Mouse (Mus musculus): ENCODE measurements around the gene Glrp1. TPM values are rescaled to one million over a fixed set of nuclear protein-coding genes. Genes with fewer than 3 reads are reported as not detected.

Glrp1 gene
- polyA plus RNA-seq, 1 experiment = 5.0 TPM

DNA sequence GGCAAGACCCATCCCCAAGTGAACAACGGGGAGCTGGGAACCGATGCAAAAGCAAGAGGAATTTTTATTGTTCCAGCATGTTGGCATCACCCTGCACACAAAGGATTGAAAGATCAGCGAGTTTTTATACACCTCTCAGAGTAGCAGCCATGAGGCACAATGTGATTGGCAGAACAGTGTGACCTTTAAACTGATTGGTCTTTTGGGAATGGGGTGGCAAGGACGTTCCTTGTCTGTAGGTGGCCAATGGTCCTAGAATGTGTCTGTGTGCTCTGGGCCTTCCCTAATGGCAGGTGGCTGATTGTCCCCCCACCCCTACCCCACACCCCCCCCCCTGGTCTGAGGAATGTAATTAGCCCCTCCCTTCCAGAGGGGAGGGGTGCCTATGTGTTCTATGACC, 50.7 kb downstream of the Glrp1 start:
- H3K4me2 ChIP-seq (ENCODE audit: low read depth) = no peak overlapping the region
- no peak for TF ChIP-seq MYOG (IDR thresholded peaks at IDR 0.05; ENCODE audit: control insufficient read depth in 1 of 3, insufficient read depth in 1 of 3, insufficient read length in 2 of 3, low read depth in 2 of 3)
- no peak for TF ChIP-seq POLR2AphosphoS2 (IDR thresholded peaks at IDR 0.05; ENCODE audit: insufficient read length, low read depth)
- TF ChIP-seq TCF3 (IDR thresholded peaks at IDR 0.05; ENCODE audit: insufficient read length, low read depth) = no peak
- TF ChIP-seq SRF (IDR thresholded peaks at IDR 0.05; ENCODE audit: control insufficient read depth, insufficient read length, low read depth) = no peak
- TF ChIP-seq REST (IDR thresholded peaks at IDR 0.05; ENCODE audit: insufficient read depth, insufficient read length) = no peak
- no peak for TF ChIP-seq TCF12 (IDR thresholded peaks at IDR 0.05; ENCODE audit: insufficient read depth, poor library complexity, severe bottlenecking)
- TF ChIP-seq CEBPB (IDR thresholded peaks at IDR 0.05; ENCODE audit: insufficient read depth, poor library complexity, severe bottlenecking) = no peak
- no peak for TF ChIP-seq MAX (IDR thresholded peaks at IDR 0.05; ENCODE audit: low read depth)
- TF ChIP-seq USF1 (IDR thresholded peaks at IDR 0.05; ENCODE audit: low read depth) = no peak
- TF ChIP-seq E2F4 (IDR thresholded peaks at IDR 0.05; ENCODE audit: insufficient read depth) = no peak
- no peak overlapping the region for H3ac ChIP-seq (ENCODE audit: control insufficient read depth, insufficient read length)
- H3K4me3 ChIP-seq = no peak overlapping the region
- H3K36me3 ChIP-seq (ENCODE audit: control insufficient read depth, insufficient read depth) = no peaks in the 10 kb centered on the region
- no peaks in the 10 kb centered on the region for H3K79me2 ChIP-seq (ENCODE audit: control insufficient read depth, insufficient read depth)
- no peaks in the 10 kb centered on the region for H3K27me3 ChIP-seq (ENCODE audit: control insufficient read depth, insufficient read depth, insufficient read length)

DNA sequence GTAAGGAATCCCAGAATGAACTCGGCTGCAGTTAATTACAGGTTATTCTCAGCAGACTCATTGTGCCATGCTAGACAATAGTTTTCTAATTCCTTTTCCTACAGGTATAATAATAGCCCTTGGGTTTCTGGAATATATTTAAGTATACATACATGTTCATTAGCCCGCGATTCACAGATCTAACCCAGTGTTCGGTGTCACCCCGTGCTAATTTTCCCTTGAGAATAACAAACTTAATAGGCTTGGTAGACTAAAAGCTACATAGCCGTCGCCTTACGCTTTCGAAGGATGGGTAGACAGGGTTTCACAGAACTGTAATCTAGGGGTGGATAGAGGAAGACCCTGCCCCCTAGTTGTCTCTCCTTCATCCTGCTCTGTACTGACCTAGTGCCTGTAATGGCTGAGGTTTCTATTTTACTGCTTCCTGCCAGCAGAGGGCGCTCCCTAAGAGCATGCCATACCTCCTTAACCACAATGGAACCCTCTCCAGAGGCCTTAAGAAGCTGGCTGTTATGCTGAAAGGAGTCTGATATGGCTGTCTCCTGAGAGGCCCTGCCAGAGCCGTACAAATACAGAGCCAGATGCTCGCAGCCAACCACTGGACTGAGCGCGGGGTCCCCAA, 53.3 kb downstream of the Glrp1 start:
- Histone ChIP-seq H3K79me2 (ENCODE audit: control insufficient read depth, insufficient read depth) (no peaks in the 10 kb centered on the region), H3K4me3 (no peak overlapping the region), H3K4me2 (ENCODE audit: low read depth) (no peak overlapping the region), H3ac (ENCODE audit: control insufficient read depth, insufficient read length) (no peak overlapping the region), H3K36me3 (ENCODE audit: control insufficient read depth, insufficient read depth) (no peaks in the 10 kb centered on the region), H3K27me3 (ENCODE audit: control insufficient read depth, insufficient read depth, insufficient read length) (no peaks in the 10 kb centered on the region)
- no peak for TF ChIP-seq POLR2A (IDR thresholded peaks at IDR 0.05; ENCODE audit: insufficient read length, low read depth)
- no peak for TF ChIP-seq TCF12 (IDR thresholded peaks at IDR 0.05; ENCODE audit: insufficient read depth, poor library complexity, severe bottlenecking)
- no peak for TF ChIP-seq REST (IDR thresholded peaks at IDR 0.05; ENCODE audit: insufficient read depth, insufficient read length)
- no peak for TF ChIP-seq USF1 (IDR thresholded peaks at IDR 0.05; ENCODE audit: low read depth)
- no peak for TF ChIP-seq E2F4 (IDR thresholded peaks at IDR 0.05; ENCODE audit: insufficient read depth)
- TF ChIP-seq SRF (IDR thresholded peaks at IDR 0.05; ENCODE audit: control insufficient read depth, insufficient read length, low read depth) = no peak
- TF ChIP-seq MYOG (IDR thresholded peaks at IDR 0.05; ENCODE audit: control insufficient read depth in 1 of 3, insufficient read depth in 1 of 3, insufficient read length in 2 of 3, low read depth in 2 of 3) = no peak
- no peak for TF ChIP-seq MYOD1 (IDR thresholded peaks at IDR 0.05; ENCODE audit: control insufficient read depth in 1 of 3, insufficient read length in 2 of 3, low read depth in 2 of 3)
- TF ChIP-seq TCF3 (IDR thresholded peaks at IDR 0.05; ENCODE audit: insufficient read length, low read depth) = no peak
- no peak for TF ChIP-seq CEBPB (IDR thresholded peaks at IDR 0.05; ENCODE audit: insufficient read depth, poor library complexity, severe bottlenecking)
- TF ChIP-seq MAX (IDR thresholded peaks at IDR 0.05; ENCODE audit: low read depth) = no peak
- no peak for TF ChIP-seq POLR2AphosphoS2 (IDR thresholded peaks at IDR 0.05; ENCODE audit: insufficient read length, low read depth)

DNA sequence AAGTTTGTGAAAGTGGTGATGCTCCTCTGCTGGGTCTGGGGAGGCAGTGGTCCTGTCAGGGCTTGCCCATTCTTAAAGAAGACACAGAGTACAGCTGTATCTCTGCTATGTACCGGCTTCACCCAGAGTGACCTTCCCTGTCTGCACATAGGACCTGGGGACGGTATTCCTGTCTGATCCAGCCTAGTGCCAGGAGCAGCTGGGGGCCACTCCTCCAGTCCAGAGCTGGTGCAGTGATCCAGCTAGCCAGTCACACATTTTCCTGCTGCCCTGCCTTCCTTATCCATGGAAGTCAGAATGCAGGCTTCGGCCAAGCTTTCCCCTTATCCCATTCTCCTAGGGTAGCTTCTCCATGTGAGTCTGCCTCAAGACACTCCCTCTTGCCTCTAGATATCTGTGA, 54.1 kb downstream of the Glrp1 start:
- TF ChIP-seq TCF12 (IDR thresholded peaks at IDR 0.05; ENCODE audit: insufficient read depth, poor library complexity, severe bottlenecking) (no peak), MAX (IDR thresholded peaks at IDR 0.05; ENCODE audit: low read depth) (no peak)
- Histone ChIP-seq H3K4me3 (no peak overlapping the region), H3K27me3 (ENCODE audit: control insufficient read depth, insufficient read depth, insufficient read length) (no peaks in the 10 kb centered on the region), H3K36me3 (ENCODE audit: control insufficient read depth, insufficient read depth) (no peaks in the 10 kb centered on the region), H3ac (ENCODE audit: control insufficient read depth, insufficient read length) (no peak overlapping the region), H3K4me2 (ENCODE audit: low read depth) (no peak overlapping the region), H3K79me2 (ENCODE audit: control insufficient read depth, insufficient read depth) (no peaks in the 10 kb centered on the region)

DNA sequence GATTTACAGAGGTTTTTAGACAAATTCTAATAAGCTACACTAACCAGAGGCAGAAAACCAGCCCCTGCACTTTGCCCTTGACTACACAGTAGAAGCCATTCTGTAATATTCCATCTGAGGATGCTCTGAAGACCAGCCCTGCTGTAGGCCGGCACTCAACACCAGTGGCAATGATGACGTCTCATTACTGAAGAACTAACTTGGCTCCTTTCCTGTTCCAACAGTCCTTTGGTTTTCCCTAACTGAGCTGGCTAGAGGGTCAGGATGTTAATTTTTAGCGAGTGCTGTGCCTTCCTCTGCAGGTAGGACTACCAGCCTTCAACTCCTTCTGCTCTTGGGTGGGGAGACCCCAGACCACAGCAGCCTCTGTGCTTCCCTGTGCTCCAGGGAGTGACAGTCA, 55.2 kb downstream of the Glrp1 start:
- Histone ChIP-seq H3K4me2 (ENCODE audit: low read depth) (no peak overlapping the region), H3K27me3 (ENCODE audit: control insufficient read depth, insufficient read depth, insufficient read length) (no peaks in the 10 kb centered on the region), H3ac (ENCODE audit: control insufficient read depth, insufficient read length) (no peak overlapping the region), H3K4me3 (no peak overlapping the region), H3K36me3 (ENCODE audit: control insufficient read depth, insufficient read depth) (no peaks in the 10 kb centered on the region), H3K79me2 (ENCODE audit: control insufficient read depth, insufficient read depth) (no peaks in the 10 kb centered on the region)
- no peak for TF ChIP-seq POLR2A (IDR thresholded peaks at IDR 0.05; ENCODE audit: insufficient read length, low read depth)
- TF ChIP-seq TCF3 (IDR thresholded peaks at IDR 0.05; ENCODE audit: insufficient read length, low read depth) = no peak
- TF ChIP-seq POLR2AphosphoS2 (IDR thresholded peaks at IDR 0.05; ENCODE audit: insufficient read length, low read depth) = no peak
- no peak for TF ChIP-seq REST (IDR thresholded peaks at IDR 0.05; ENCODE audit: insufficient read depth, insufficient read length)

DNA sequence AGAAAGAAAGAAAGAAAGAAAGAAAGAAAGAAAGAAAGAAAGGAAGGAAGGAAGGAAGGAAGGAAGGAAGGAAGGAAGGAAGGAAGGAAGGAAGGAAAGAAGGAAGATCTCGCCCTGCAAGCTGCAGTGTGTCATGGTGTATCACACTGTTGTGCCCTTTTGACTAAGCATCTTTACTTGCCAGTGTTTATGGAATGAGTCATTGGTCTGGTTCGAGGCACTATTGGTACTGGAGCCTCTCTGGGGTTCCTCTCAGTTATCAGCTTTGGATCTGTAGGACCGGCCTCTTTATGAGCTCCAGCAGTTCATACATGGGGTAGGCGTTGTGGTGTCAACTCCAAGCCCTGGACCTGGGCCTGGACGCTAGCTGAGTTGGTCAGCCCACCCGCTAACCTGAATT, 57.7 kb downstream of the Glrp1 start:
- no peaks in the 10 kb centered on the region for H3K79me2 ChIP-seq (ENCODE audit: control insufficient read depth, insufficient read depth)
- no peak overlapping the region for H3ac ChIP-seq (ENCODE audit: control insufficient read depth, insufficient read length)
- H3K4me3 ChIP-seq = no peak overlapping the region
- H3K4me2 ChIP-seq (ENCODE audit: low read depth) = no peak overlapping the region
- TF ChIP-seq POLR2A (IDR thresholded peaks at IDR 0.05; ENCODE audit: insufficient read length, low read depth) = no peak
- TF ChIP-seq E2F4 (IDR thresholded peaks at IDR 0.05; ENCODE audit: insufficient read depth) = no peak
- TF ChIP-seq REST (IDR thresholded peaks at IDR 0.05; ENCODE audit: insufficient read depth, insufficient read length) = no peak
- no peak for TF ChIP-seq MYOD1 (IDR thresholded peaks at IDR 0.05; ENCODE audit: control insufficient read depth in 1 of 3, insufficient read length in 2 of 3, low read depth in 2 of 3)
- TF ChIP-seq MAX (IDR thresholded peaks at IDR 0.05; ENCODE audit: low read depth) = no peak
- TF ChIP-seq MYOG (IDR thresholded peaks at IDR 0.05; ENCODE audit: control insufficient read depth in 1 of 3, insufficient read depth in 1 of 3, insufficient read length in 2 of 3, low read depth in 2 of 3) = no peak
- no peak for TF ChIP-seq TCF3 (IDR thresholded peaks at IDR 0.05; ENCODE audit: insufficient read length, low read depth)
- no peak for TF ChIP-seq USF1 (IDR thresholded peaks at IDR 0.05; ENCODE audit: low read depth)
- no peak for TF ChIP-seq TCF12 (IDR thresholded peaks at IDR 0.05; ENCODE audit: insufficient read depth, poor library complexity, severe bottlenecking)
- no peak for TF ChIP-seq SRF (IDR thresholded peaks at IDR 0.05; ENCODE audit: control insufficient read depth, insufficient read length, low read depth)
- TF ChIP-seq CEBPB (IDR thresholded peaks at IDR 0.05; ENCODE audit: insufficient read depth, poor library complexity, severe bottlenecking) = no peak
- TF ChIP-seq POLR2AphosphoS2 (IDR thresholded peaks at IDR 0.05; ENCODE audit: insufficient read length, low read depth) = no peak
- no peaks in the 10 kb centered on the region for H3K36me3 ChIP-seq (ENCODE audit: control insufficient read depth, insufficient read depth)
- H3K27me3 ChIP-seq (ENCODE audit: control insufficient read depth, insufficient read depth, insufficient read length) = no peaks in the 10 kb centered on the region
